Mouse (Mus musculus): ENCODE data around the gene Tmem14c. TPM values are rescaled to one million over a fixed set of nuclear protein-coding genes. Genes with fewer than 3 reads are reported as not detected.
A peak's percentile ranks its signal among the peaks of the same experiment; 100 is the strongest.
"Not testable (repeated sequence)": the region's sequence is repeated elsewhere in the genome, so short reads cannot be mapped to it uniquely, and the experiment has no call there.

Tmem14c gene
- total and polyA plus RNA-seq, 2 experiments from 2014 or later = 45.5 to 141 TPM

DNA sequence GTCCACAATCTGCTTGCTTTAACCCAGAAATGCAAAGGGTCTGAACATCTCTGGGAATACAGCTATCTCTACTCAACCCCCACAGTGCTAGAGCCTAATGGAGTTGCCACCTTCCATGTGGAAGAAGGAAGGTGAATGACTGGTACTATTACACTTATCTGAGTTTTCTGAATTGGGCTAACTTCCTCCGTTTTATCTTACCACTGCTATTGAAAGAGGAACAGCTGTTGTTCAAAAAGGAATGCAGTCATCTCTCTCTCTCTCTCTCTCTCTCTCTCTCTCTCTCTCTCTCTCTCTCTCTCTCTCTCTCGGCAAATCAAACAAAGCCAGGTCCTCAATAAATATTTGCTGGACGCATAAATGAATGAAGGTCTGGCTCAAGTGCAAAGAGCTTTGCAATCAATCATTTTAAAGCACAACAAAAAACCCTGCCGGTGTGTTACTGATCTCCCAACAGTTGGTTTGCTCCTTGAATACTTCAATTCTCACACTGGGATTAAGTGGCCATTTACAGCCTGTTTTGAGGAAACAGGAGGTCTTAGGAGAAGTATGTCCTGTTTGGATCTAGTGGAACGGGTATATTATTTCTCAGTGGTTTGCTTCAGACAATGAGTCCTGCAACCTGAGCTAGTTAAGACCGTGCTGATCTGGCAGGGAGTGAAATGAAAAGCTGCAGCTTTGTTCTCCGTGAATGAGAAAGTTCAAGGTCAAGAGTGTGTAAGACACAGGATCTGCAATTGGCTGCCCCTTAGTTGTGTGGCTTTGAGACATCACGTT lies 21.4 kb upstream of the Tmem14c start:
- H3K27ac ChIP-seq = no peak overlapping the region
- no peaks in the 10 kb centered on the region for H3K9me3 ChIP-seq (ENCODE audit: low read length)
- H3K4me1 ChIP-seq (ENCODE audit: insufficient read depth, low read length) = peaks cover 2% of the 10 kb centered on the region; the same call in 1 of the 2 replicates
- 16% methylated on average over 8 of the region's 8 CpGs for WGBS
- no peak overlapping the region for H3K4me3 ChIP-seq (ENCODE audit: low read length)
- TF ChIP-seq CTCF (IDR thresholded peaks at IDR 0.05; ENCODE audit: low read depth) = no peak
- no peaks in the 10 kb centered on the region for H3K36me3 ChIP-seq (ENCODE audit: insufficient read depth, low read length)
- H3K9ac ChIP-seq (replicated peaks; ENCODE audit: low read length) = no peak overlapping the region
- H3K27me3 ChIP-seq (ENCODE audit: insufficient read depth, low read length) = no peaks in the 10 kb centered on the region
- DNase-seq (ENCODE audit: low spot score) = no peak
- no peak overlapping the region for H3K4me2 ChIP-seq (ENCODE audit: low read depth, low read length)
- no peak for ATAC-seq

DNA sequence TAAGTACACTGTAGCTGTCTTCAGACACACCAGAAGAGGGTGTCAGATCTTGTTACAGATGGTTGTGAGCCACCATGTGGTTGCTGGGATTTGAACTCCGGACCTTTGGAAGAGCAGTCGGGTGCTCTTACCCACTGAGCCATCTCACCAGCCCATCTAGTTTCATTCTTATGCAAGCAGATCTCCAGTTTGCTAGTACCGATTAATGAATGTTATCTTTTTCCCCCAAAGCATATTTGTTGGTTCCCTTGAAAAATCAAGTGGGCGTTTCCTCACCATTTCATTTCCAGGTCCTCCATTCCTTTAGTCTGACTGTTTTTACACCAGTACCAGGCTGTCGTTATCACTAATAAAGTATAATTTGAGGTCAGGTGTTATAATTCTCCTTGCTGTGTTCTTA lies 17.6 kb upstream of the Tmem14c start:
- H3K36me3 ChIP-seq (ENCODE audit: insufficient read depth, low read length); DNase-seq (ENCODE audit: low spot score); H3K9ac ChIP-seq (replicated peaks; ENCODE audit: low read length); H3K27ac ChIP-seq; H3K27me3 ChIP-seq (ENCODE audit: insufficient read depth, low read length); H3K4me2 ChIP-seq (ENCODE audit: low read depth, low read length); H3K9me3 ChIP-seq (ENCODE audit: low read length); ATAC-seq; H3K4me3 ChIP-seq (ENCODE audit: low read length); H3K4me1 ChIP-seq (ENCODE audit: insufficient read depth, low read length): not testable (repeated sequence)
- WGBS = 93% methylated on average over 5 of the region's 5 CpGs

DNA sequence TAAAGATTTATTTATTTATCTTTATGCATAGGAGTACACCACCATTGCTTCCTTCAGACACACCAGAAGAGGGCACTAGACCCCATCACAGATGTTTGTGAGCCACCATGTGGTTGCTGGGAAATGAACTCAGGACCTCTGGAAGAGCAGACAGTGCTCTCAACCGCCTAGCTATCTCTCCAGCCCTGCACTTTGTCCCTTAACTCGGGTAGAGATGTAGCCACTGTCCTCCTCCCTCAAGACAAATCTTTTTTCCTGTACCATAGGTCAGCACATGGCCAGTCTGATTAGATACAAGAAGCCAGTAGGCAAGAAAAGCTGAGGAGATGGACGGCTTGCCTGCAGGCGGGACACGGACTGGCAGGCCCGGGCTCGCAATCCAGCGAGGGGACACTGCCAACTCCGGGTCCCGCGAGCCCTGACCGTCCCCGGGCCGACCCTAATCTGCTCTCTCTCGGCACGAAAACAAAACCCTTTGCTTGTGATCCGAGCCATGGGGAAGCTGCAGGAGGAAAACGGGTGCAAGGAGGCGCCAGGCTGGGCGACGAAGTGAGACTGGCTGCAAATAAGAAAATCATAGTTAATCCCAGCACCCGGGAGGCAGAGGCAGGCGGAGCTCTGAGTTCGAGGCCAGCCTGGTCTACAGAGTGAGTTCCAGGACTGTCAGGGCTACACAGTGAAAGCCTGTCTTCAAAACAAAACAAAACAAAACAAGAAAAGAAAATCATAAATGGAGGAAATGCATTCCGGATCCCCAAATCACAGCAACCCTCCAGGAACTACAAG lies 15.8 kb upstream of the Tmem14c start:
- Histone ChIP-seq H3K9ac (replicated peaks; ENCODE audit: low read length) (peak overlapping the region; percentile 86), H3K9me3 (ENCODE audit: low read length) (no peaks in the 10 kb centered on the region), H3K36me3 (ENCODE audit: insufficient read depth, low read length) (no peaks in the 10 kb centered on the region), H3K4me3 (ENCODE audit: low read length) (peak overlapping the region; percentile 99), H3K27ac (peak overlapping the region; percentile 94), H3K27me3 (ENCODE audit: insufficient read depth, low read length) (no peaks in the 10 kb centered on the region), H3K4me2 (ENCODE audit: low read depth, low read length) (peak overlapping the region; percentile 95), H3K4me1 (ENCODE audit: insufficient read depth, low read length) (peaks cover 6% of the 10 kb centered on the region; the same call in 1 of the 2 replicates)
- peak; percentile 56 for ATAC-seq
- peak; percentile 71 for TF ChIP-seq CTCF (IDR thresholded peaks at IDR 0.05; ENCODE audit: low read depth)
- 1% methylated on average over 25 of the region's 25 CpGs for WGBS
- peak; percentile 53 for DNase-seq (ENCODE audit: low spot score)

DNA sequence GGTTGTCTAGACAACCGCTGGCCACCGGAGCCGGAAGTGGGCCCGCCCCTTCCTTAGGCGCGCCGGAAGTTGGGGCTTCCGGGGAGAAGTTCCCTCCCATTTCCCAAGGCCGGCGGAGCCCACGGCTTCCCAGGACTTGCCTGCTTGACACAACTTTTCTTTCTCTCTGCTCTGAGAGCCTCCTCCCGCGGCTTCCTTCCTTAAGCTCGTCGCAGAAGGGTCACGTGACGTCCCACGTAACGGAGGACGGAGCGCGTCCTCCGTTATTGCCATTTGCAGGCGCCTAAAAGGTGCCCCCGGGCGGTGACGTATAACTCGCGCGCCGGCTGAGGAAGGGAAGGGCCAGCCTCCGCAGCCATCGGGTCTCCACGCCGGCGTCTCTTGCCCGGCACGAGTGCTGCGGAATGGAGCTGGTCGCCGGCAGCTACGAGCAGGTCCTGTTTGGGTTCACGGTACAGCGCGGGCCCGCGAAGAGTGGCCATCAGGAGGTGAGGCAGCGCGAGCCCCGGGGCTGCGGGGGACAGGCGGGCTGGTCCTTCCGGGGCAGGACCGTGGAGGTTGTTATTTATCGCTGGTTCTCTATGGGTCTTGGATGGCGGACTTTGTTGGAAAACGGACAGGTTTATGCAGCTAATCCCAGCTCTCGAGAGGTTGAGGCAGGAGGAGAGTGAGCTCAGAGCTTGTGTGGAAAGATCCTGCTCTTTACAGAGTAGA lies 15.0 kb upstream of the Tmem14c start, which contains the start of gene Pak1ip1:
TSS of gene Pak1ip1 (plus strand) at position 98 of the 714 bp plus-strand sequence.
- Histone ChIP-seq H3K27me3 (ENCODE audit: insufficient read depth, low read length) (no peaks in the 10 kb centered on the region), H3K9ac (replicated peaks; ENCODE audit: low read length) (peak within 1 kb of the TSS; percentile 86), H3K4me2 (ENCODE audit: low read depth, low read length) (peak within 1 kb of the TSS; percentile 95), H3K4me1 (ENCODE audit: insufficient read depth, low read length) (peaks cover 6% of the 10 kb centered on the region; the same call in 1 of the 2 replicates), H3K27ac (peak within 1 kb of the TSS; percentile 94), H3K36me3 (ENCODE audit: insufficient read depth, low read length) (peaks cover 6% of the 10 kb centered on the region), H3K4me3 (ENCODE audit: low read length) (peak within 1 kb of the TSS; percentile 99), H3K9me3 (ENCODE audit: low read length) (no peaks in the 10 kb centered on the region)
- ATAC-seq (peak; percentile 97), DNase-seq (ENCODE audit: low spot score) (peak; percentile 96)
- no peak for TF ChIP-seq CTCF (IDR thresholded peaks at IDR 0.05; ENCODE audit: low read depth)
- 1% methylated on average over 58 of the region's 58 CpGs for WGBS

DNA sequence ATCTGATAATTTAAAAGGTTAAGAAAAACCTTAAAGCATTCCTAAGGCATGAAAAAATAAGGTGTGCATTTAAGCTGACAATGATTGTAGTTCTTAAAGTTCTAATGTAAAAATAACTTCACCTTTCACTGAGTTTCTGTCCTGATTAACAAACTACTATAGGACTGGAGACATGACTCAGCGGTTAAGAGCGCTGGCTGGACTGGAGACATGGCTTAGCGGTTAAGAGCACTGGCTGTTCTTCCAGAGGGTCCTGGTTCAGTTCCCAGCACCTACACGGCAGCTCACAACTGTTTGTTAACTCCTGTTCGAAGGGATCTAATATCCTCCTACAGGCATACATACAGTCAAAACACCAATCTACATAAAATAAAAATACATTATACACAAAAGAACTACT lies 14.1 kb upstream of the Tmem14c start:
- no peak for TF ChIP-seq CTCF (IDR thresholded peaks at IDR 0.05; ENCODE audit: low read depth)
- DNase-seq (ENCODE audit: low spot score) (no peak), ATAC-seq (no peak)
- Histone ChIP-seq H3K4me2 (ENCODE audit: low read depth, low read length) (peak overlapping the region; percentile 95), H3K27ac (no peak overlapping the region), H3K9ac (replicated peaks; ENCODE audit: low read length) (no peak overlapping the region), H3K9me3 (ENCODE audit: low read length) (no peaks in the 10 kb centered on the region), H3K4me1 (ENCODE audit: insufficient read depth, low read length) (peaks cover 6% of the 10 kb centered on the region; the same call in 1 of the 2 replicates), H3K27me3 (ENCODE audit: insufficient read depth, low read length) (no peaks in the 10 kb centered on the region), H3K4me3 (ENCODE audit: low read length) (peak overlapping the region; percentile 99), H3K36me3 (ENCODE audit: insufficient read depth, low read length) (peaks cover 11% of the 10 kb centered on the region)
- WGBS = 87% methylated on average over 5 of the region's 5 CpGs

DNA sequence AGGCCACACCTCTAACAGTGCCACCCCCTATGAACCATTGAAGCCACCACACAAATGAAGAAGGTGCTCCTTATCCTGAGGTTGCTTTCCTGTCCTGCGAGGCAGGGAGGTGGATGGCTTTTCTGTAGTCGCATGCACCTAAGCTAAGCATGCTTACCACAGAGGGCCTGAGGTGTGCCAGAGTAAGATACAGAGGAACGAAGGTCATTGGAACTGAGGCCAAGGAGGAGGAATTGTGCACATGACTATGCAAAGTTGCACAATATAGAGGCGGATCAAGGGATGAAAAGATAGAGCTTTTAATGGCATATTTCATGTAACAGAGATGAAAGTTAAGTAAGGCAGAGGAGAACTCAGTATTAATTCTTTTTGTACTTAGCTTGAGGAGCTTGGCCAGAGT lies 9.8 kb upstream of the Tmem14c start:
- no peaks in the 10 kb centered on the region for H3K27me3 ChIP-seq (ENCODE audit: insufficient read depth, low read length)
- WGBS = 97% methylated on average over 4 of the region's 4 CpGs
- DNase-seq (ENCODE audit: low spot score) = no peak
- no peak overlapping the region for H3K4me2 ChIP-seq (ENCODE audit: low read depth, low read length)
- no peak for TF ChIP-seq CTCF (IDR thresholded peaks at IDR 0.05; ENCODE audit: low read depth)
- no peak for ATAC-seq
- H3K27ac ChIP-seq = no peak overlapping the region
- no peaks in the 10 kb centered on the region for H3K9me3 ChIP-seq (ENCODE audit: low read length)
- H3K36me3 ChIP-seq (ENCODE audit: insufficient read depth, low read length) = peaks cover 44% of the 10 kb centered on the region
- H3K4me3 ChIP-seq (ENCODE audit: low read length) = no peak overlapping the region
- H3K9ac ChIP-seq (replicated peaks; ENCODE audit: low read length) = no peak overlapping the region
- H3K4me1 ChIP-seq (ENCODE audit: insufficient read depth, low read length) = no peaks in the 10 kb centered on the region

Data from hindbrain, postnatal 0 days (tissue).